Mouse (Mus musculus) liver, adult 2 months (tissue): ENCODE data around the gene Foxn4. TPM values are rescaled to one million over a fixed set of nuclear protein-coding genes. Genes with fewer than 3 reads are reported as not detected.

Experiments
- DNase-seq: peaks from one replicate; pipeline ENCODE4 v3.0.0-alpha.2; 2011; ENCODE audit warnings: low read depth, low spot score; ENCODE audit errors: extremely low read depth
- H3K27ac ChIP-seq: fragments of 200-500 bp; replicated peaks from 2 replicates; pipeline ENCODE4 v1.5.1; 2012; ENCODE audit warnings: low read depth, mild to moderate bottlenecking, control low read depth, inconsistent platforms, low read length; ENCODE audit not compliant: insufficient read depth
- H3K27me3 ChIP-seq: fragments of 200-500 bp; 2 replicates; pipeline ENCODE4 v1.6.1; 2012; ENCODE audit warnings: mild to moderate bottlenecking, moderate library complexity, low read length, inconsistent platforms; ENCODE audit not compliant: control insufficient read depth, insufficient read depth
- H3K36me3 ChIP-seq: fragments of 200-500 bp; 2 replicates; pipeline ENCODE4 v1.6.1; 2012; ENCODE audit warnings: low read length, inconsistent platforms; ENCODE audit not compliant: control insufficient read depth, insufficient read depth
- H3K4me1 ChIP-seq: fragments of 200-500 bp; 2 replicates; pipeline ENCODE4 v1.6.1; 2011; ENCODE audit warnings: low read length; ENCODE audit not compliant: control insufficient read depth, insufficient read depth
- H3K4me3 ChIP-seq: fragments of 200-500 bp; 2 replicates; pipeline ENCODE4 v1.5.1; 2011; ENCODE audit warnings: low read depth, mild to moderate bottlenecking, control low read depth, low read length, moderate library complexity; ENCODE audit not compliant: insufficient read depth
- H3K79me2 ChIP-seq: fragments of 200-500 bp; 2 replicates; pipeline ENCODE4 v1.6.1; 2012; ENCODE audit warnings: inconsistent platforms, mild to moderate bottlenecking, low read length, moderate library complexity; ENCODE audit not compliant: control insufficient read depth, insufficient read depth
- H3K9ac ChIP-seq: fragments of 200-500 bp; 2 replicates; pipeline ENCODE4 v1.6.1; 2012; ENCODE audit warnings: low read depth, mild to moderate bottlenecking, control low read depth, inconsistent platforms, low read length
- CTCF ChIP-seq: fragments of 200-500 bp; IDR thresholded peaks from 2 replicates; pipeline ENCODE4 v1.5.1; 2011; ENCODE audit warnings: low read depth, low read length, control low read depth
- POLR2A ChIP-seq: fragments of 200-500 bp; IDR thresholded peaks from 2 replicates; pipeline ENCODE4 v1.6.1; 2011; ENCODE audit warnings: low read length, control low read depth; ENCODE audit not compliant: insufficient read depth; ENCODE audit errors: extremely low read depth
- WGBS: fragments of 180-500 bp; shearing (Covaris S2); methylation state at CpG from one replicate; pipeline ENCODE4 v1.1.7; 2018; 5-methylcytosine and 5-hydroxymethylcytosine counted together
- polyA plus RNA-seq: library from polyadenylated mRNA; depleted of rRNA; stranded (reverse); fragments of >200 nt; gene quantifications from 2 replicates; pipeline ENCODE4 v1.2.3, GENCODE M21; 2012; rRNA removed
- total RNA-seq: library from RNA; depleted of rRNA; stranded (reverse); fragments of >200 nt; gene quantifications from 2 replicates; pipeline ENCODE4 v1.2.3, GENCODE M21; 2014; rRNA removed

Gene Foxn4
- total RNA-seq (not detected in 2 replicates), polyA plus RNA-seq (not detected in 2 replicates)

- H3K9ac ChIP-seq, result no peak within 1 kb of the TSS
- H3K4me1 ChIP-seq, result no peaks in the 10 kb centered on the region
- 3% methylated on average over 56 of the region's 56 CpGs for WGBS
- no peak within 1 kb of the TSS for H3K4me3 ChIP-seq
- no peaks in the 10 kb centered on the region for H3K79me2 ChIP-seq
- H3K27ac ChIP-seq, result no peak within 1 kb of the TSS
- no peak for DNase-seq
- TF ChIP-seq POLR2A, result no peak
- TF ChIP-seq CTCF, result no peak
- H3K27me3 ChIP-seq, result peaks cover 33% of the 10 kb centered on the region
- no peaks in the 10 kb centered on the region for H3K36me3 ChIP-seq
Observed at GRCm38 (mm10) chr5:114273693-114274402, at the start of gene Foxn4. Gene Foxn4 (minus strand): TSS chr5:114273807.

- DNase-seq, result no peak
- no peaks in the 10 kb centered on the region for H3K4me1 ChIP-seq
- no peaks in the 10 kb centered on the region for H3K36me3 ChIP-seq
- H3K27ac ChIP-seq, result no peak overlapping the region
- no peaks in the 10 kb centered on the region for H3K79me2 ChIP-seq
- H3K4me3 ChIP-seq, result no peak overlapping the region
- WGBS, result 61% methylated on average over 25 of the region's 25 CpGs
- H3K27me3 ChIP-seq, result no peaks in the 10 kb centered on the region
- H3K9ac ChIP-seq, result no peak overlapping the region
- TF ChIP-seq POLR2A (no peak), CTCF (no peak)
Observed at GRCm38 (mm10) chr5:114323105-114323790, 49.6 kb upstream of the Foxn4 start.

GRCm38 (mm10) chr5:114309680-114310036, 36.1 kb upstream of the Foxn4 start:
- no peak overlapping the region for H3K9ac ChIP-seq
- H3K4me3 ChIP-seq, result no peak overlapping the region
- no peaks in the 10 kb centered on the region for H3K27me3 ChIP-seq
- TF ChIP-seq CTCF (no peak), POLR2A (no peak)
- no peaks in the 10 kb centered on the region for H3K4me1 ChIP-seq
- H3K36me3 ChIP-seq, result no peaks in the 10 kb centered on the region
- DNase-seq, result peak; percentile 7
- no peak overlapping the region for H3K27ac ChIP-seq
- WGBS, result 22% methylated on average over 11 of the region's 11 CpGs
- H3K79me2 ChIP-seq, result no peaks in the 10 kb centered on the region

- Histone ChIP-seq H3K36me3 (no peaks in the 10 kb centered on the region), H3K4me3 (no peak overlapping the region), H3K27me3 (no peaks in the 10 kb centered on the region), H3K79me2 (no peaks in the 10 kb centered on the region), H3K9ac (no peak overlapping the region), H3K4me1 (no peaks in the 10 kb centered on the region), H3K27ac (no peak overlapping the region)
- peak; percentile 42 for DNase-seq
- WGBS, result 31% methylated on average over 18 of the region's 18 CpGs
- peak; percentile 47; the same call in 1 of the 2 replicates for TF ChIP-seq CTCF
- no peak for TF ChIP-seq POLR2A
Observed at GRCm38 (mm10) chr5:114308765-114309679, 35.4 kb upstream of the Foxn4 start.

- Histone ChIP-seq H3K9ac (no peak overlapping the region), H3K27ac (no peak overlapping the region), H3K4me3 (no peak overlapping the region), H3K4me1 (no peaks in the 10 kb centered on the region), H3K27me3 (no peaks in the 10 kb centered on the region), H3K36me3 (no peaks in the 10 kb centered on the region), H3K79me2 (no peaks in the 10 kb centered on the region)
- no peak for TF ChIP-seq CTCF
- TF ChIP-seq POLR2A, result no peak
- DNase-seq, result no peak
- WGBS, result 24% methylated on average over 5 of the region's 5 CpGs
Observed at GRCm38 (mm10) chr5:114306496-114306895, 32.9 kb upstream of the Foxn4 start.
